Mouse (Mus musculus) Patski (cell line): ENCODE measurements around the gene Pard3. TPM values are rescaled to one million over a fixed set of nuclear protein-coding genes. Genes with fewer than 3 reads are reported as not detected.

Experiments
- ATAC-seq: fragments of 100-300 bp; one replicate; pipeline ENCODE4 v1.8.0; 2021
- CTCF ChIA-PET: fragments of 350-600 bp; sonication (Branson Sonifier 250); formaldehyde crosslinking; loops from one replicate; lab custom pipeline; 2022; ENCODE audit warnings: inconsistent platforms; lab: Charles Lee
- POLR2A ChIA-PET: fragments of 350-600 bp; sonication (Branson Sonifier 250); formaldehyde crosslinking; loops from one replicate; lab custom pipeline; 2022; ENCODE audit warnings: antibody characterized with exemption, inconsistent platforms; lab: Charles Lee
- DNase-seq: peaks from one replicate; pipeline ENCODE4 v3.0.0-alpha.2; 2011; ENCODE audit warnings: low read depth, low spot score
- H3K27me3 ChIP-seq: fragments of 371-371 bp; one replicate; pipeline ENCODE4 v1.5.1; 2021
- CTCF ChIP-seq: fragments of 100-300 bp; IDR thresholded peaks from one replicate; pipeline ENCODE4 v1.5.1; 2021
- in situ Hi-C: fragments of 300-500 bp; cut with MboI; formaldehyde crosslinking; loops from 3 replicates; pipeline ENCODE4 v1.11.1; 2018; ENCODE audit warnings: low pct_unique_long_range_greater_than_20kb, mixed read lengths
- polyA plus RNA-seq: library from polyadenylated mRNA; unstranded; gene quantifications from one replicate; pipeline ENCODE4 v1.2.3, GENCODE M21; 2021

Pard3 gene
- polyA plus RNA-seq, 1 experiment from 2014 or later = 36.8 TPM

- ChIA-PET CTCF (interaction anchor here (0.9 kb wide), 2 partner anchors 15 to 21 kb away, joined by 3 read pairs; no protein-coding TSS in a partner anchor), POLR2A (interaction anchor here (0.6 kb wide), 1 partner anchor 307 kb away, joined by 3 read pairs; no protein-coding TSS in a partner anchor)
- DNase-seq = no peak
- H3K27me3 ChIP-seq = no peaks in the 10 kb centered on the region
- no peak for ATAC-seq
- TF ChIP-seq CTCF = no peak
- in situ Hi-C loops = no loop called here
Observed at GRCm38 (mm10) chr8:127498997-127499719, 435.5 kb downstream of the Pard3 start.

GRCm38 (mm10) chr8:127499720-127500114 lies 436.0 kb downstream of the Pard3 start:
- no peak for DNase-seq
- no peak for TF ChIP-seq CTCF
- ATAC-seq = no peak
- in situ Hi-C loops = no loop called here
- ChIA-PET POLR2A (interaction anchor here (0.6 kb wide), 1 partner anchor 307 kb away, joined by 3 read pairs; no protein-coding TSS in a partner anchor), CTCF (interaction anchor here (0.9 kb wide), 1 partner anchor 21 kb away, joined by 3 read pairs; no protein-coding TSS in a partner anchor)
- no peaks in the 10 kb centered on the region for H3K27me3 ChIP-seq

- CTCF ChIA-PET = interaction anchor here (0.9 kb wide), 1 partner anchor 20 kb away, joined by 3 read pairs; no protein-coding TSS in a partner anchor
- ATAC-seq (no peak), DNase-seq (no peak)
- TF ChIP-seq CTCF = no peak
- POLR2A ChIA-PET = interaction anchor here (0.7 kb wide), 1 partner anchor 23 kb away, joined by 4 read pairs; no protein-coding TSS in a partner anchor
- no peaks in the 10 kb centered on the region for H3K27me3 ChIP-seq
- in situ Hi-C loops = no loop called here
Observed at GRCm38 (mm10) chr8:127500206-127500605, 436.5 kb downstream of the Pard3 start.

- in situ Hi-C loops = no loop called here
- no peak for TF ChIP-seq CTCF
- ChIA-PET CTCF (no interaction called here), POLR2A (interaction anchor here (0.7 kb wide), 1 partner anchor 28 kb away, joined by 3 read pairs; no protein-coding TSS in a partner anchor)
- no peak for DNase-seq
- no peak for ATAC-seq
- no peaks in the 10 kb centered on the region for H3K27me3 ChIP-seq
Observed at GRCm38 (mm10) chr8:127501756-127502155, 438.1 kb downstream of the Pard3 start.

GRCm38 (mm10) chr8:127505286-127505685 lies 441.6 kb downstream of the Pard3 start:
- no peak for TF ChIP-seq CTCF

GRCm38 (mm10) chr8:127506336-127506735 lies 442.6 kb downstream of the Pard3 start:
- no peak for TF ChIP-seq CTCF
- ChIA-PET CTCF (interaction anchor here (0.6 to 1.3 kb wide), 2 partner anchors 19 to 856 kb away, joined by 3 read pairs; no protein-coding TSS in a partner anchor), POLR2A (no interaction called here)
- ATAC-seq (no peak), DNase-seq (no peak)
- H3K27me3 ChIP-seq = no peaks in the 10 kb centered on the region
- in situ Hi-C loops = no loop called here

More at GRCm38 (mm10) chr8:127505286-127505685, 441.6 kb downstream of the Pard3 start:
- DNase-seq (no peak), ATAC-seq (no peak)
- CTCF ChIA-PET = no interaction called here
- in situ Hi-C loops = no loop called here
- POLR2A ChIA-PET = no interaction called here
- H3K27me3 ChIP-seq = no peaks in the 10 kb centered on the region

GRCm38 (mm10) chr8:127511341-127511740 lies 447.6 kb downstream of the Pard3 start:
- DNase-seq = no peak
- POLR2A ChIA-PET = interaction anchor here (0.6 kb wide), 2 partner anchors 158 to 230 kb away, joined by 3 read pairs; no protein-coding TSS in a partner anchor
- in situ Hi-C loops = no loop called here
- ATAC-seq = no peak
- CTCF ChIA-PET = interaction anchor here (0.9 kb wide), 1 partner anchor 25 kb away, joined by 3 read pairs; no protein-coding TSS in a partner anchor
- TF ChIP-seq CTCF = no peak
- H3K27me3 ChIP-seq = no peaks in the 10 kb centered on the region

- ChIA-PET CTCF (interaction anchor here (0.9 to 1.5 kb wide), 3 partner anchors 15 to 167 kb away, joined by 3 read pairs; no protein-coding TSS in a partner anchor), POLR2A (interaction anchor here (0.6 kb wide), 1 partner anchor 229 kb away, joined by 3 read pairs; no protein-coding TSS in a partner anchor)
- in situ Hi-C loops = no loop called here
- no peaks in the 10 kb centered on the region for H3K27me3 ChIP-seq
- ATAC-seq = no peak
- peak; percentile 15 for TF ChIP-seq CTCF
- DNase-seq = no peak
Observed at GRCm38 (mm10) chr8:127512001-127512573, 448.4 kb downstream of the Pard3 start.

- TF ChIP-seq CTCF = no peak
- POLR2A ChIA-PET = no interaction called here
- DNase-seq (no peak), ATAC-seq (no peak)
- in situ Hi-C loops = no loop called here
- no peaks in the 10 kb centered on the region for H3K27me3 ChIP-seq
- CTCF ChIA-PET = interaction anchor here (0.8 to 1.6 kb wide), 4 partner anchors 13 to 167 kb away, joined by 3 to 4 read pairs (median 3); no protein-coding TSS in a partner anchor
Observed at GRCm38 (mm10) chr8:127512580-127512979, 448.9 kb downstream of the Pard3 start.
